Mouse (Mus musculus) adrenal gland, adult 10 weeks (tissue): ENCODE results near the gene Pdik1l. TPM values are rescaled to one million over a fixed set of nuclear protein-coding genes. Genes with fewer than 3 reads are reported as not detected.

Experiments used
- polyA plus RNA-seq: library from polyadenylated mRNA; stranded (reverse); fragments of 350-450 nt; fragmentation: Illumina TruSeq; extraction: RNeasy Lipid Tissue Mini Kit (QIAGEN cat#74804); gene quantifications from one replicate; pipeline ENCODE4 v1.2.3, GENCODE M21; 2014; ENCODE audit warnings: low read depth, low replicate concordance

Gene Pdik1l
- 23.7 TPM for polyA plus RNA-seq

GRCm38 (mm10) chr4:134287575-134288025, at the start of gene Pdik1l:
TSS of gene Pdik1l (minus strand) at chr4:134287895.

GRCm38 (mm10) chr4:134314876-134315275, 27.2 kb upstream of the Pdik1l start, which contains the start of gene Trim63:
TSS of gene Trim63 (plus strand) at chr4:134315120.

GRCm38 (mm10) chr4:134253722-134254324, 33.9 kb downstream of the Pdik1l start, which contains the start of gene Grrp1:
TSS of gene Grrp1 (minus strand) at chr4:134254106.

DNA sequence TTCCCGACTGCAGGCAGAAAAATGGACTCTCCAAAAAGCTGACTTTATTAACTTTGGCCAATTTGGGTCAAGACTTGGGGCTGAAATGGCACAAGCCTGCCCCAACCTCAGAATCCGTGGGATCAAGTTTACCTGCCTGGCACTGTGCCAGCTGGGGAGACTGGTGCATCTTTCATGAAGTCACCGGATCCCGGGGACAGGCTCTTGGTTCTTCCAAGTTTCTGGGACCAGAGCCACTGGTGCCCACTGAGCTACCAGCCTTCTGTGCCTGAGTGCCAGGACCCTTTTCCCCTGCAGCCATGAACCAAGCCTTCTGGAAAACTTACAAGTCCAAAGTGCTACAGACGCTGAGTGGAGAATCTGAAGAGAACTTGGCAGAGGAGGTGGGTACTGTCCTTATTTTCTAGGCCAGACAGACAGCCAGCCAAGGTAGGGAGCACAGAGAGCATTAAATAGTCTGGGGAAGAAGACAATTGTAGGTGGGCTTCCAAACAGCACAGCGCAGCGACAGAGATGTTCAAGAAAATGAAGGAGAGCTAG, 40.9 kb downstream of the Pdik1l start, which contains the start of gene Gm30191:
Gene Gm30191 (plus strand): TSS at position 217 of the 540 bp plus-strand sequence.

DNA sequence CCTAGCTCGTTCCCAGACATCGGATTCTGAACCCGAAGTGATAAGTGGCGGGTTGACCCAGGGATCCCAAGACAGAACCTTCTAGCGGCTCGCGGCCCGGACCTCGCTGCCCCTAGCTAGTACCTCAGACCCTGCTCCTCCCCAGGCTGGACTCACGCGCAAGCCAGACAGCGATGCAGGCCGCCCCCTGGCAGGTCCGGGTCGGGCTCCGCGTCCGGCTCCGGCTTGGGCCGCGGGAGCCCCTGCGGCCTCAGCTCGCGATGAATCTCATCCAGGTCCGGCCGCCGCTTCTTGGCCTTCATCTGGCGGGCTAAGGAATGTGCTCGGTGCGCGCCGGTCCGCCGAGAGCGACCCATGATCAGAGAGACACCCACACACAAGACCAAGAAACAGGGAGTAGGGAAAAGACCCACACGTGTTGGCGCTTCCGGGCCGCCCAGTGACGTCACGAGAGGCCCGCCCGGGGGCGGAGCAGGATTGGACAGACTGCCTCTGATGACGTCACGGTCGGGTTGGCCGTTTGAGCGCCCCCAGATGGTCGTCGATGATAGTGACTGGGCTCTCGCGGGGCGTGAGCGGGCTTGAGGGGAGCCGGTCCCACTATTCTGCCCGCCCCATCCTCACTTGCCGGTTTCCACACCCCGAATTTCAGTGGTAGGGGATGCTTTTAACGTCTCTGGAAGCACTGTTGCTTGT, 42.4 kb downstream of the Pdik1l start, which contains the start of gene Zfp593:
Gene Zfp593 (minus strand): TSS at position 445 of the 696 bp plus-strand sequence.

DNA sequence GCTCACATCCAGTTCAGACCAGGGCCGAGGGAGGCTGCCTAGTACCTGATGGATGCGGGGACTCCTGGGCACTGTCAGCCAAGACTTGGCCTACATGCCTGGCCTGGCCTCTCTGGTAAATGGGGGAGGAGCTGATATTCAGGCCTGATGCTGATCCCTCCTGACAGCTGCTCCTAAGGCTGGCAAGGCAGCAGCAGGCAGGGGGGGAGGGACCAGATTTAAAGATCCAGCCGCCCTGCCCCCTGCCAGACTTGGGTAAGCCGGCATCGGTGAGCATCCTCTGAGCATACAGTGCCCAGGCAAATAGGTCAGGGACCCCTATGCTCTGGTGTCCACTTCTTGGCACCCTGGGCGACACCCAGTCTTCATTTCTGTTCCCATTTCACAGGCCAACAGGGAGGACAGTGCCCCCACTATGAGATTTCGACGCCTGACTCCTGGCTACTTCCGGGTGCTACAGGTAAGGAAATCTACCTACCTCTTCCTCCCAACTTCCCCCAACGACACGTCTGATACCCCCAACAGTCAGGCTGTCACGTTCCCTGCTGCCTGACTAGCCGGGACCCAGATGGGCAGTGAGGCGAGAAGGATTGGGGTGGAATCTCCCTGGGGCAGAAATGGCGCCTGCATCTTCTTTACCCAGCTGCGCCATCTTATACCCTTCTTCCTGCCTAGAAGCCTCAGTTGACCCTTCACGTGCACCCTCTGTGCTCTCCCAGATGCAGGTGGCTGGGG, 44.0 kb downstream of the Pdik1l start, which contains the start of gene E130218I03Rik:
Gene E130218I03Rik (plus strand): TSS at position 147 of the 735 bp plus-strand sequence.

GRCm38 (mm10) chr4:134238279-134238651, 49.4 kb downstream of the Pdik1l start, which contains the start of gene Cnksr1:
TSS of gene Cnksr1 (minus strand) at chr4:134238399.

DNA sequence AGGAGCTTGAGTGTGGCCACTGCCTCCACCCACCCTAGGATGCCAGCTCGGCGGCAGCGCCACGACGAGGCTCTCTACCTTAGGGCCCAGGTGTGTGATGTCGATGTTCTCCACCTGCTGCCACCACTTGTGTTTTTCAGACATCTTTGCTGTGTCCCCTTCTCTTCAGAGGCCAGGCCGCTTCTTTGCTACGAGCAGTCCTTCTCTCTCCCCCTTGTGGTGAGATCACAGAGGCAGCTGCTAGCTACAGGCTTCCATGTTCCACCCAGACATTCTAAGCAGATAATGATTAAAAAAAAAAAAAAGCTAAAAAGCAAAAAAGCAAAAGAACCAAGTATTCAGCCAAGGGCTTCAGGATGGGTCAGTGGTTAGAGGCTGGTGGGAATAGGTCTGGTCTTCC, 60.5 kb downstream of the Pdik1l start, which contains the start of gene Catsper4:
Gene Catsper4 (minus strand): TSS at position 190 of the 400 bp plus-strand sequence.

Other genes starting within 250 kb of the Pdik1l start
- gene Zfp683, start 234.1 kb downstream of the Pdik1l start, polyA plus RNA-seq: not detected
- gene Crybg2, start 227.1 kb downstream of the Pdik1l start, polyA plus RNA-seq: not detected
- 22.9 TPM for gene Cd52, start 192.8 kb downstream of the Pdik1l start, polyA plus RNA-seq
- not detected for gene Ubxn11, start 185.3 kb downstream of the Pdik1l start, polyA plus RNA-seq
- 1.6 TPM for gene Sh3bgrl3, start 159.1 kb downstream of the Pdik1l start, polyA plus RNA-seq
- gene Cep85, start 100.8 kb downstream of the Pdik1l start, polyA plus RNA-seq: 7.9 TPM
- gene Gm7534, start 84.9 kb downstream of the Pdik1l start, polyA plus RNA-seq: not detected
- not detected for gene Catsper4, start 60.5 kb downstream of the Pdik1l start, polyA plus RNA-seq
- gene Cnksr1, start 49.5 kb downstream of the Pdik1l start, polyA plus RNA-seq: not detected
- gene E130218I03Rik, start 44.2 kb downstream of the Pdik1l start, polyA plus RNA-seq: not detected
- gene Zfp593, start 42.3 kb downstream of the Pdik1l start, polyA plus RNA-seq: 0.70 TPM
- gene Gm30191, start 41.0 kb downstream of the Pdik1l start, polyA plus RNA-seq: not detected
- not detected for gene Grrp1, start 33.8 kb downstream of the Pdik1l start, polyA plus RNA-seq
- not detected for gene Trim63, start 27.2 kb upstream of the Pdik1l start, polyA plus RNA-seq
- gene Slc30a2, start 55.3 kb upstream of the Pdik1l start, polyA plus RNA-seq: 20.3 TPM
- gene Extl1, start 96.0 kb upstream of the Pdik1l start, polyA plus RNA-seq: 0.41 TPM
- gene Pafah2, start 108.4 kb upstream of the Pdik1l start, polyA plus RNA-seq: 6.1 TPM
- 34.7 TPM for gene Stmn1, start 180.4 kb upstream of the Pdik1l start, polyA plus RNA-seq
- 21.2 TPM for gene Paqr7, start 208.8 kb upstream of the Pdik1l start, polyA plus RNA-seq
- 0.64 TPM for gene Aunip, start 223.1 kb upstream of the Pdik1l start, polyA plus RNA-seq
- gene Mtfr1l, start 247.5 kb upstream of the Pdik1l start, polyA plus RNA-seq: 62.9 TPM